Mouse (Mus musculus): ENCODE measurements at regions not wholly inside any gene's neighbourhood (a gene's known extent, or its start where the extent isn't known, plus 50 kb on each side); places are given as distances from the start of the nearest gene placed in this dataset.

DNA sequence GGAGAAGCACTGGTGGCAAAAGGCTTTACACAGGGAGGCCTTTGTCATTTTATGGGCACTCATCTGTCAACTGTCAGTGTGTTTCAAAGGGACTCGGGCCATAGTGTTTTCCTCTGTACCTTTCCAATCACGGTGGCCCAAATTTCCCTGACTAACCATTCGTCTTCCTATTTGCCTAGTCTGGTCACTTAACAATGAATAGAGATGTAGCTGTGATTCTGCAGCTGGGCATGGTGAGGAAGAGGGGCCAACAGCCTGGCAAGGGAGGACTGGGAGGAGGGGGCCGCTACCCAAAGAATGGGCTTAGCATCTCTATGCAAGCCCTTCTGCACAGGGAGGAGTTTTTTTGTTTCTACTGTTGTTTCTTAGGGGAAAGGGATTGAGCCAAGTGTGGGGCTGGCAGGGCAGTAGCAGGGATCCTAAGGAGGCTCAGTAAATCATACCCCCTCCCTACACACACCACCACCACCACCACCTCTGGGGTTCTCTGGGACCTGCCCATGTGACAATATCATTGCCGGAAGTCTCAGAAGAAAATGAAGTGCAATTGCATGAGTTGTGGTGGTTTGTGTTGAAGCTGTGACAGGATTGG lies 367.2 kb downstream of the Nkx6-1 start:
- no peak for TF ChIP-seq POLR2A (IDR thresholded peaks at IDR 0.05; ENCODE audit: extremely low read depth, insufficient read depth, low read length)
- no peak for TF ChIP-seq CTCF (IDR thresholded peaks at IDR 0.05; ENCODE audit: extremely low read depth, insufficient read depth, low read length)
